Mouse (Mus musculus): Measurements from ENCODE around the gene Rgs2.

GRCm38 (mm10) chr1:143999371-143999920 lies 4.5 kb downstream of the Rgs2 start:
- TF ChIP-seq GATA1 (IDR thresholded peaks at IDR 0.05; ENCODE audit: low read depth, low read length), result no peak
- TF ChIP-seq MYB (IDR thresholded peaks at IDR 0.05; ENCODE audit: low read depth, low read length), result no peak
- no peak for TF ChIP-seq CTCF (IDR thresholded peaks at IDR 0.05 in 2 of 3, conservative IDR thresholded peaks at IDR 0.05 in 1 of 3; ENCODE audit: control insufficient read depth in 1 of 3, insufficient read depth in 1 of 3, low read depth in 2 of 3, low read length in 3 of 3, poor library complexity in 1 of 3, severe bottlenecking in 1 of 3)
- TF ChIP-seq RAD21 (IDR thresholded peaks at IDR 0.05; ENCODE audit: low read depth, low read length), result no peak
- no peak for TF ChIP-seq EP300 (IDR thresholded peaks at IDR 0.05; ENCODE audit: low read depth in 1 of 2, low read length in 2 of 2)
- TF ChIP-seq KAT2A (conservative IDR thresholded peaks at IDR 0.05; ENCODE audit: low read depth, low read length), result no peak
- TF ChIP-seq NRF1 (IDR thresholded peaks at IDR 0.05; ENCODE audit: insufficient read depth, low read depth, low read length, poor library complexity, severe bottlenecking), result no peak
- no peak for TF ChIP-seq NELFE (IDR thresholded peaks at IDR 0.05; ENCODE audit: low read depth, low read length)
- no peak for TF ChIP-seq TCF12 (IDR thresholded peaks at IDR 0.05; ENCODE audit: low read depth, low read length)
- no peak for TF ChIP-seq SIN3A (IDR thresholded peaks at IDR 0.05; ENCODE audit: low read length)
- TF ChIP-seq JUND (IDR thresholded peaks at IDR 0.05; ENCODE audit: low read depth, low read length), result no peak

Measured in MEL (cell line).